Mouse (Mus musculus) retina, postnatal 7 days (tissue): ENCODE measurements around the gene St8sia6.
"Not testable (repeated sequence)": the region's sequence is repeated elsewhere in the genome, so short reads cannot be mapped to it uniquely, and the experiment has no call there.

Experiments used
- DNase-seq: peaks from one replicate; pipeline ENCODE4 v3.0.0-alpha.2; 2012; ENCODE audit warnings: low read depth, low spot score

St8sia6 gene

DNA sequence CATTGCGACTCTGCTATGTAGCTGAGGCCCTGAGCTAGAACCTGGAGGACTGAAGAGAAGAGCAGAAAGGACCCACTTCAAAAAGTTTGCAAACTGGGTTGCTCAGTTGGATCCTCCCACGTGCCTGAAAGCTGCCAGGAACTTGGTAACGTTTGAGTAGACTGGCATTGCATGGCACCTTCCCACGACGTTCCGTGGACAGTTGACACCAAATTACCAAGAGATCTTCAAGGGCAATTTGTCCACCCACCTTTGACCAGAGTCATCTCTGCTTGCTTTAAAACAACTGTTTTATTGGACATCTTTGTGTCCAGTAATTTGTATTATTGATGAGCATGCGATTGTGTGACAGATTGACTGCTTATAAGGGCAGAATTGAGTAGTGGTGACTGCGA lies at the start of gene St8sia6:
Gene St8sia6 (minus strand): TSS at position 96 of the 395 bp plus-strand sequence.
- no peak for DNase-seq

DNA sequence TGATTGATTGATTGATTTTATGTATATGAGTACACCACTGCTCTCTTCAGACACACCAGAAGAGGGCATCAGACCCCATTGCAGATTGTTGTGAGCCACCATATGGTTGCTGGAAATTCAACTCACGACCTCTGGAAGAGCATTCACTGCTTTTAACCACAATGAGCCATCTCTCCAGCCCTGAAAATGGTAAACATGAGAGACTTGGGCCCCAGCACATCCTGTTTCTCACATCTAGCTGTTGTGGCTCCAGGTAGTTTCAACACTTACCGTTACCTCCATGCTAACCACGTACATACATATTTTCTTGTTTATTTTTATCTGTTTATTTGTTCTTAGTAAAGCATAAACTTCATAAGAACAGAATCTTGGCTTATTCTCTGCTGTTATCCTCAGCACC lies 42.4 kb upstream of the St8sia6 start:
- DNase-seq: no peak

- no peak for DNase-seq
Observed at GRCm38 (mm10) chr2:13834989-13835388, 41.1 kb upstream of the St8sia6 start.

DNA sequence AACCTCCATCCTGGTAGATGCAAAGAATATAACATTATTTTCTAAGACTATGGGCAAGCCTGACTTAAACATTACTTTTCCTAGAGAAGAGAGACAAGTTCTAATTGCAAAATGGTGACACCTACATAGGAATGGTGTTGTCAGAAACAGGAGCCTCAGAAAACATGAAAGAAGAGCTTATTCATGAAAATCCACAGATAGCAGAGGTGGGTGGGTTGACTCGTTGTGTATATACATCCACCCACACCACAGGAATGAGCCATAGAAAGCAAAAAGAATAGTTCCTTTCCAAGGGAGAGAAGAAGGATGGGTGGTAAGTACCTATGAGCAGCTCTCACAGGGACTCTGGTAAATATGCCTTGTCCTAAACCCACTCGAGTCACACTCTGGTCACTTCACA lies 22.8 kb upstream of the St8sia6 start:
- no peak for DNase-seq

DNA sequence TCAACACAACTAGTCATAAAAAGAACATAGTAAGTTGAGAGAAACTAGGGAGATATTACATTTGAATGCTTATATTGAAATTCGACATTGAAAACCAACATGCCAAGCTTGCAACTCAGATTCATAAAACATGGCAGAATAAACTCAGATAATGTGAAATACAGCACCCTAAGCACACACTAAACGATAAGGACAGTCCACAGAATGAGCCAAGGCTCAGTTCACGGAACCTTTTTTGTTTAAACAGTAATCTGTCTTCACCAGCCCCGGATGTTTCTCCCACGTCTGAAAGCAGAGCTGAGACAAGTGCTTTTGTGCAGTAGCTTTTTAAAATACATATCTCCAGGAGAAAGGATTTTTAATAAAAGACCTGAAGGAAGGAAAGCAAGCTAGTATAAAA lies 14.7 kb upstream of the St8sia6 start:
- no peak for DNase-seq

DNA sequence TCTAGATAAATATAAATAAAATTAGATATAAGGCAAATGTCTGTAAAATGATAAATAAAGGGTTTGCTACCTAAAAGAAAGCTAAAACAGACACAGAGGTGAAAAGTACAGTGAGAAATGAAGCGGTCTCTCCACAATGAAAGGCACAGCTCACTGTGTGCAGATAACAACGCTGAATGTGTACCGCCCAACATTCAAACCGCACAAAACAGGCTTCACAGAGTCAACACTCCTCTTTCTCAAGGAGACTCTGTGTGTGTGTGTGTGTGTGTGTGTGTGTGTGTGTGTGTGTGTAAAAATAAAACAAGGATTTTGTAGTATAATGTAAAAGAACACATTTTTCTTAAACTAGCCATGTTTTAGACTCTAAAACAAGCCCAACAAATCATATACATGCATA lies 14.1 kb upstream of the St8sia6 start:
- no peak for DNase-seq

GRCm38 (mm10) chr2:13806120-13806519 lies 12.3 kb upstream of the St8sia6 start:
- DNase-seq: no peak

DNA sequence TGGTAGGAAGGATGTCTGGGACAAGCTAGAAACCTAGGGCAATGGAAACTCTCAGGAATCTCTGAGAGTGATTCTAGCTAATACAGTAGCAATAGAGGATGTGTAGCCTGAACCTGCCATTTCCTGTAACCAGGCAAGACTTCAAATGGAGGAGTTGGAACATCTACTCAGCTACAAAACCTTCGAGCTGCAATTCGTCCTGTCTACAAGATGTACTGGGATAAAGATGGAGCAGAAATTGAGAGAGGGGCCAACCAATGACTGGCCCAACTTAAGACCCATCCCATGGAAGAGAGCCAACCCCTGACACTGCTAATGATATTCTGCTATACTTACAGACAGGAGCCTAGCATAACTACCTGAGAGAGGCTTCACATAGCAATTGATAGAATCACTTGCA lies 6.8 kb upstream of the St8sia6 start:
- no peak for DNase-seq

DNA sequence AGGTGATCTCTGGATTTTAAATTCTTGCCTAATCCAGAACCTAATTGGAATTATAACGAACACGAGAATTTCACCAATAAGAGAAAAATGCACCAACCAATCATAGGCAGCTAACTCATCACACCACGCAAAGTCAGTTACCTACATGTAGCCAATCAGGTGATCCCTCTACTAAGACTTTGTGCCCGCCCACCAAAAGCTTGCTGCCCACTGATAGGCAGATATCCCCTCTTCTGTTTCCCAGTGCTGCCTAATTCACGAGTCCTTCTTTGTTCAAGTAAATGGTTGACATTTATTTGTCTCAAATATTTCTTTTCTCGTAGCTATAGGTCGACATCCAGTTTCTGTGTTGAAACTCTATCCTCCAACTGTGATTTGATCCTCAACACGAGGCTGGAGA lies 582 bp upstream of the St8sia6 start:
- DNase-seq: no peak

- no peak for DNase-seq
Observed at GRCm38 (mm10) chr2:13793054-13793968, 553 bp downstream of the St8sia6 start.

DNA sequence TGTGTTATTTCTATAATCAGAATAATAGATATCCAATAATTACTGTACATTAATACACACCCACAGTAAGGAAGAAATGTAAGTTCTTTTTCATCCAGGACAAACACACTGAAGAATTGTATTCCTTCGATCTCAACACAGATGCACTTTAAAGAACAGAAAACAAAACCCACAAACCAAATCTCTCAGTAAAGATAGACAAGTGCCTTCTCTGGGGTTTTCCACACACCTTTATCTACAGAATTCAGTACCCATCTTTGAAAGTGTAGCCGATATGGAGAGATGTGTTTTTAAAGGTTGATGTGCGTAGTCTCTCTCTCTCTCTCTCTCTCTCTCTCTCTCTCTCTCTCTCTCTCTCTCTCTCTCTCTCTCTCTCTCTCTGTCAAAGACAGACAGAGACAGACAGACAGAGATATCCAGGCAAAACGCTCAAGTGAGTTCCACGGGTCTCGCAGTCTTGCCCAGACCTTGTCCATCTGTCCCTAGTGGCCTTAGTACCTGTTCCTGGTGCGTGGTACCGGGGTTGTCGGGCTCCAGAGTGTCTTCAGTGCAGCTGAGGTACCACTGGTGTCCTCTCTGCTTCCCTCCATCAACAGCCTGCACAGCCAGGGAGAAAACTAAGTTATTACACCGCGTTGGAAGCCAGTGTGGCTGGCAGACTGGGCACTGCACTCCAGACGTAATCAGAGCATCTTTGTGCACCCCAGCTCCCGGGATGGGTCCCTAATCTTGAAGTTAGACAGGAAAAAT lies 1.4 kb downstream of the St8sia6 start:
- no peak for DNase-seq

GRCm38 (mm10) chr2:13791598-13791997 lies 2.3 kb downstream of the St8sia6 start:
- DNase-seq: no peak

DNA sequence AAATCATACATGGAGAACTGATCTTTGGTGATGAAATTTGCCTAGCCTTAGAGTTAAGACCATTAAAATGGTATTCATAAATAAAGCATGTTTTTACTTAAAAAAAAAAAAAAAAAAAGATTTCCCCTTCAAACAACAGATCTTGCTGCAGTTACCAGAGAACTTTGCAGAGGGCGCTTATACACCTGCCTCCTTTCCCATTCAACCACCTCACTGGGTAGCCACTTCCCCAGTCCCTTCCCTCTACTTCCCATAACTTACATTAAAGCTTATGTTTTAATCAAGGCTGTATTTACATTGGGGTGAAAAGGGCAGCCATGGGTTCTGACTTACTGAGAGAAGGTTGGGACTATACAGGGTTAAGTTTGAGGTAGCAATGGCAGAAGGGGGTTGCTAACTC lies 4.5 kb downstream of the St8sia6 start:
- no peak for DNase-seq

DNA sequence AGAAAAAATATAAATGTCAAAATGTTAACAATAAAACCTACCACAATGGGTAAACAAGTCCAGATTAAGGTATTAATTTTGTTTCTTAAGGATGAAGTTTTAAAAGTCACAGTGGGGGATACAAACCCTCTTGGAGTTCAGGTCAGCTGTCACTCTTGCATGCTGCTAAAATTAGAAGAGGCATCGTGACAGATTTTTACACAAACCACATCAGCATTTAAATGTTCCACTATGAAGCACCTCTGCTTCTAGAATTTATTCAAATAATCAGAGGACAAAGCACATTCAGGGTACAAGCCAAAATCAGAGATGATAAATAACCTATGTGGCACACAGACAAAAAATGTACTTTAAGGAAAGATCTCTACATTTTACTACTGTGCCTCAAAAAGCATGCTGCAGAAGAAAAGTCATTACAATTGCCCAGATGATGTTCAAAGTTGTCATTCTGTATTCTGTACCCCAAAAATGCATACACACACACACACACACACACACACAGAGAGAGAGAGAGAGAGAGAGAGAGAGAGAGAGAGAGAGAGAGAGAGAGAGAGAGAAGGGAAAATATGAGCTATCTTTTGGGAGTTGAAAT lies 7.2 kb downstream of the St8sia6 start:
- DNase-seq: no peak

GRCm38 (mm10) chr2:13785992-13786391 lies 7.9 kb downstream of the St8sia6 start:
- DNase-seq: not testable (repeated sequence)

- DNase-seq: no peak
Observed at GRCm38 (mm10) chr2:13785247-13785646, 8.6 kb downstream of the St8sia6 start.

GRCm38 (mm10) chr2:13784448-13784847 lies 9.4 kb downstream of the St8sia6 start:
- DNase-seq: no peak

DNA sequence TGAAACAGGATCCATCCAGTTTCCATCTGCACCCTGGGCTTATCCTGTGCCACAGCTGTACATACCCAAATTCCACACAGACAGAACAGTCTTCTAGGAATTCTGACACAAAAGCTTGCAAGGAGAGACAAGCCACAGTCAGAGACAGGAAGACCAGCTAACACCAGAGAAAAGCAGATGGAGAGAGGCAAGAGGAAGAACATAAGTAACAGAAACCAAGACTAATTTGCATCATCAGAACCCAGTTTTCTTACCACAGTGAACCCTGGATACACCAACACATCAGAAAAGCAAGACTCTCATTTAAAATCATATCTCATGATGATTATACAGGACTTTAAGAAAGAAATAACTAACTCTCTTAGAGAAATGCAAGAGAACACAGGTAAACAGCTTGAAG lies 16.8 kb downstream of the St8sia6 start:
- DNase-seq: no peak

DNA sequence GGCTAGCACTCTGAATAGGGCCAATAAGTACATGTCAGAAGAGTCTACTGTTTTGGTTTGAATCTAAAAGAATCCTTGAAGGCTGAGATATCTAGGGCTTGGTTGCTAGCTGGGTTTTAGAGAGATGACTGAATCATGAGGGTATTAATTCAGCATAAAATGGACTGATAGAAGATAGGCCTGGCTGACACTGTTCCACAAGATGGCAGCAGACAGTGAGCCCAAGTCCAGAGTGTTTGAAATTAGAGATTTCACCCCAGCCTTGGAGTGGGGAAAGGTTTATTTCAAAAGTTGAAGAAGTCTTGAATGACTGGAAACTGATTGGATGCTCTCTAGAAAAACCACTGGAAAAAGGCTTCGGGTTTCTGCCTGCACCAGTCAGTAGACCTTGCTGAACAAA lies 17.4 kb downstream of the St8sia6 start:
- no peak for DNase-seq

GRCm38 (mm10) chr2:13775056-13775455 lies 18.8 kb downstream of the St8sia6 start:
- no peak for DNase-seq

- no peak for DNase-seq
Observed at GRCm38 (mm10) chr2:13768524-13768923, 25.3 kb downstream of the St8sia6 start.
